Mouse (Mus musculus): ENCODE data around the gene Ifitm2. TPM values are rescaled to one million over a fixed set of nuclear protein-coding genes. Genes with fewer than 3 reads are reported as not detected.
"Not testable (repeated sequence)": the region's sequence is repeated elsewhere in the genome, so short reads cannot be mapped to it uniquely, and the experiment has no call there.

The Ifitm2 gene
- polyA plus RNA-seq, 1 experiment: 296 TPM

- TF ChIP-seq CTCF (IDR thresholded peaks at IDR 0.05; ENCODE audit: borderline replicate concordance, control insufficient read depth, extremely low read depth, insufficient read depth, low read length, poor library complexity) (no peak), POLR2A (IDR thresholded peaks at IDR 0.05; ENCODE audit: control insufficient read depth, extremely low read depth, insufficient read depth, low read length, poor library complexity) (no peak)
- DNase-seq: no peak
- 60% methylated on average over 7 of the region's 7 CpGs for WGBS
Measured at GRCm38 (mm10) chr7:140970931-140971330, 15.1 kb upstream of the Ifitm2 start.

GRCm38 (mm10) chr7:140968710-140969109 is 12.9 kb upstream of the Ifitm2 start:
- not testable (repeated sequence) for H3K4me1 ChIP-seq (replicated peaks; ENCODE audit: control insufficient read depth, insufficient read depth, low read length); H3K27me3 ChIP-seq (ENCODE audit: control insufficient read depth, insufficient read depth, low read length); DNase-seq

More at GRCm38 (mm10) chr7:140970931-140971330, 15.1 kb upstream of the Ifitm2 start:
- no peak overlapping the region for H3K4me3 ChIP-seq (ENCODE audit: control insufficient read depth, insufficient read depth, low read length)
- no peaks in the 10 kb centered on the region for H3K4me1 ChIP-seq (replicated peaks; ENCODE audit: control insufficient read depth, insufficient read depth, low read length)
- no peak overlapping the region for H3K27ac ChIP-seq (ENCODE audit: control insufficient read depth, insufficient read depth, low read length)
- H3K36me3 ChIP-seq (ENCODE audit: control insufficient read depth, insufficient read depth, low read length): no peaks in the 10 kb centered on the region
- H3K27me3 ChIP-seq (ENCODE audit: control insufficient read depth, insufficient read depth, low read length): no peaks in the 10 kb centered on the region

GRCm38 (mm10) chr7:140967862-140968591 is 12.2 kb upstream of the Ifitm2 start:
- Histone ChIP-seq H3K4me1 (replicated peaks; ENCODE audit: control insufficient read depth, insufficient read depth, low read length) (no peaks in the 10 kb centered on the region), H3K27me3 (ENCODE audit: control insufficient read depth, insufficient read depth, low read length) (no peaks in the 10 kb centered on the region), H3K4me3 (ENCODE audit: control insufficient read depth, insufficient read depth, low read length) (no peak overlapping the region), H3K36me3 (ENCODE audit: control insufficient read depth, insufficient read depth, low read length) (no peaks in the 10 kb centered on the region), H3K27ac (ENCODE audit: control insufficient read depth, insufficient read depth, low read length) (no peak overlapping the region)
- DNase-seq: no peak
- TF ChIP-seq POLR2A (IDR thresholded peaks at IDR 0.05; ENCODE audit: control insufficient read depth, extremely low read depth, insufficient read depth, low read length, poor library complexity): no peak
- TF ChIP-seq CTCF (IDR thresholded peaks at IDR 0.05; ENCODE audit: borderline replicate concordance, control insufficient read depth, extremely low read depth, insufficient read depth, low read length, poor library complexity): no peak
- 17% methylated on average over 14 of the region's 14 CpGs for WGBS

More at GRCm38 (mm10) chr7:140968710-140969109, 12.9 kb upstream of the Ifitm2 start:
- WGBS: 29% methylated on average over 3 of the region's 3 CpGs
- H3K36me3 ChIP-seq (ENCODE audit: control insufficient read depth, insufficient read depth, low read length); H3K4me3 ChIP-seq (ENCODE audit: control insufficient read depth, insufficient read depth, low read length); H3K27ac ChIP-seq (ENCODE audit: control insufficient read depth, insufficient read depth, low read length): not testable (repeated sequence)

GRCm38 (mm10) chr7:140966921-140967320 is 11.1 kb upstream of the Ifitm2 start, which contains the start of gene Ifitm1:
Ifitm1 (plus strand) TSS chr7:140967221.
- TF ChIP-seq POLR2A (IDR thresholded peaks at IDR 0.05; ENCODE audit: control insufficient read depth, extremely low read depth, insufficient read depth, low read length, poor library complexity) (no peak), CTCF (IDR thresholded peaks at IDR 0.05; ENCODE audit: borderline replicate concordance, control insufficient read depth, extremely low read depth, insufficient read depth, low read length, poor library complexity) (no peak)
- DNase-seq: no peak
- Histone ChIP-seq H3K36me3 (ENCODE audit: control insufficient read depth, insufficient read depth, low read length) (no peaks in the 10 kb centered on the region), H3K4me3 (ENCODE audit: control insufficient read depth, insufficient read depth, low read length) (no peak within 1 kb of the TSS), H3K27ac (ENCODE audit: control insufficient read depth, insufficient read depth, low read length) (no peak within 1 kb of the TSS), H3K4me1 (replicated peaks; ENCODE audit: control insufficient read depth, insufficient read depth, low read length) (no peaks in the 10 kb centered on the region), H3K27me3 (ENCODE audit: control insufficient read depth, insufficient read depth, low read length) (no peaks in the 10 kb centered on the region)
- WGBS: 68% methylated on average over 4 of the region's 4 CpGs

GRCm38 (mm10) chr7:140962733-140963132 is 6.9 kb upstream of the Ifitm2 start:
- TF ChIP-seq CTCF (IDR thresholded peaks at IDR 0.05; ENCODE audit: borderline replicate concordance, control insufficient read depth, extremely low read depth, insufficient read depth, low read length, poor library complexity) (no peak), POLR2A (IDR thresholded peaks at IDR 0.05; ENCODE audit: control insufficient read depth, extremely low read depth, insufficient read depth, low read length, poor library complexity) (no peak)
- DNase-seq: no peak
- Histone ChIP-seq H3K36me3 (ENCODE audit: control insufficient read depth, insufficient read depth, low read length) (no peaks in the 10 kb centered on the region), H3K27me3 (ENCODE audit: control insufficient read depth, insufficient read depth, low read length) (no peaks in the 10 kb centered on the region), H3K27ac (ENCODE audit: control insufficient read depth, insufficient read depth, low read length) (no peak overlapping the region), H3K4me3 (ENCODE audit: control insufficient read depth, insufficient read depth, low read length) (no peak overlapping the region), H3K4me1 (replicated peaks; ENCODE audit: control insufficient read depth, insufficient read depth, low read length) (no peaks in the 10 kb centered on the region)
- WGBS: 91% methylated on average over 2 of the region's 2 CpGs

GRCm38 (mm10) chr7:140961416-140961815 is 5.6 kb upstream of the Ifitm2 start:
- H3K36me3 ChIP-seq (ENCODE audit: control insufficient read depth, insufficient read depth, low read length): no peaks in the 10 kb centered on the region
- no peaks in the 10 kb centered on the region for H3K4me1 ChIP-seq (replicated peaks; ENCODE audit: control insufficient read depth, insufficient read depth, low read length)
- H3K27ac ChIP-seq (ENCODE audit: control insufficient read depth, insufficient read depth, low read length): no peak overlapping the region
- 88% methylated on average over 2 of the region's 2 CpGs for WGBS
- no peaks in the 10 kb centered on the region for H3K27me3 ChIP-seq (ENCODE audit: control insufficient read depth, insufficient read depth, low read length)
- TF ChIP-seq CTCF (IDR thresholded peaks at IDR 0.05; ENCODE audit: borderline replicate concordance, control insufficient read depth, extremely low read depth, insufficient read depth, low read length, poor library complexity) (no peak), POLR2A (IDR thresholded peaks at IDR 0.05; ENCODE audit: control insufficient read depth, extremely low read depth, insufficient read depth, low read length, poor library complexity) (no peak)
- H3K4me3 ChIP-seq (ENCODE audit: control insufficient read depth, insufficient read depth, low read length): no peak overlapping the region
- no peak for DNase-seq

- DNase-seq: no peak
- TF ChIP-seq CTCF (IDR thresholded peaks at IDR 0.05; ENCODE audit: borderline replicate concordance, control insufficient read depth, extremely low read depth, insufficient read depth, low read length, poor library complexity) (no peak), POLR2A (IDR thresholded peaks at IDR 0.05; ENCODE audit: control insufficient read depth, extremely low read depth, insufficient read depth, low read length, poor library complexity) (no peak)
- no peaks in the 10 kb centered on the region for H3K36me3 ChIP-seq (ENCODE audit: control insufficient read depth, insufficient read depth, low read length)
- no peak overlapping the region for H3K27ac ChIP-seq (ENCODE audit: control insufficient read depth, insufficient read depth, low read length)
- 94% methylated on average over 5 of the region's 5 CpGs for WGBS
- H3K4me3 ChIP-seq (ENCODE audit: control insufficient read depth, insufficient read depth, low read length): no peak overlapping the region
- H3K4me1 ChIP-seq (replicated peaks; ENCODE audit: control insufficient read depth, insufficient read depth, low read length): 0 out of 2 replicates have a peak, but pooled peaks cover 7% of the 10 kb centered on the region
- H3K27me3 ChIP-seq (ENCODE audit: control insufficient read depth, insufficient read depth, low read length): no peaks in the 10 kb centered on the region
Measured at GRCm38 (mm10) chr7:140960026-140960425, 4.2 kb upstream of the Ifitm2 start.

Data from thymus, adult 2 months (tissue).